Mouse (Mus musculus) sigmoid colon, adult 10 weeks (tissue): ENCODE data around the gene Mutyh. TPM values are rescaled to one million over a fixed set of nuclear protein-coding genes. Genes with fewer than 3 reads are reported as not detected.

Experiments
- polyA plus RNA-seq: library from polyadenylated mRNA; stranded (reverse); fragments of 350-450 nt; fragmentation: Illumina TruSeq; extraction: RNeasy Lipid Tissue Mini Kit (QIAGEN cat#74804); gene quantifications from one replicate; pipeline ENCODE4 v1.2.3, GENCODE M21; 2014; ENCODE audit warnings: low read depth, low replicate concordance

The Mutyh gene
- 1.6 TPM for polyA plus RNA-seq

GRCm38 (mm10) chr4:116807197-116808129, at the start of gene Mutyh, which contains the start of gene Toe1:
Gene Mutyh (plus strand): TSS chr4:116807723.
Gene Toe1 (minus strand): TSS chr4:116807640.

GRCm38 (mm10) chr4:116821694-116822016, 14.1 kb downstream of the Mutyh start, which contains the start of gene Hpdl:
Gene Hpdl (minus strand): TSS chr4:116821707.

Other genes starting within 250 kb of the Mutyh start
- 9.0 TPM for gene Ccdc17, start 211.1 kb upstream of the Mutyh start, polyA plus RNA-seq
- 110 TPM for gene Nasp, start 179.8 kb upstream of the Mutyh start, polyA plus RNA-seq
- 479 TPM for gene Akr1a1, start 156.0 kb upstream of the Mutyh start, polyA plus RNA-seq
- gene Prdx1, start 122.2 kb upstream of the Mutyh start, polyA plus RNA-seq: 2,194 TPM
- gene Mmachc, start 99.3 kb upstream of the Mutyh start, polyA plus RNA-seq: 26.6 TPM
- gene Ccdc163, start 99.2 kb upstream of the Mutyh start, polyA plus RNA-seq: 26.6 TPM
- 11.3 TPM for gene Tesk2, start 86.8 kb upstream of the Mutyh start, polyA plus RNA-seq
- 5.1 TPM for gene Toe1, start 83 bp upstream of the Mutyh start, polyA plus RNA-seq
- 0.57 TPM for gene Hpdl, start 14.0 kb downstream of the Mutyh start, polyA plus RNA-seq
- gene Zswim5, start 69.7 kb downstream of the Mutyh start, polyA plus RNA-seq: 2.4 TPM
- gene Urod, start 186.7 kb downstream of the Mutyh start, polyA plus RNA-seq: 7.3 TPM
- gene Hectd3, start 187.6 kb downstream of the Mutyh start, polyA plus RNA-seq: 15.8 TPM
- 14.4 TPM for gene Eif2b3, start 211.7 kb downstream of the Mutyh start, polyA plus RNA-seq